Mouse (Mus musculus) hindbrain, embryonic 15.5 days (tissue): Measurements from ENCODE around the gene Hsd3b4. TPM values are rescaled to one million over a fixed set of nuclear protein-coding genes. Genes with fewer than 3 reads are reported as not detected.
"Not testable (repeated sequence)": the region's sequence is repeated elsewhere in the genome, so short reads cannot be mapped to it uniquely, and the experiment has no call there.

Experiments
- ATAC-seq: fragments of 200-750 bp; cut with Nextera tagmentation; 2 replicates; pipeline ENCODE4 v1.8.0; 2017; ENCODE audit warnings: low read depth, moderate number of reproducible peaks, moderate TSS enrichment; ENCODE audit not compliant: low FRiP score
- H3K27ac ChIP-seq: fragments of 300-500 bp; sonication (generic); replicated peaks from 2 replicates; pipeline ENCODE4 v1.5.1; 2015; ENCODE audit warnings: mild to moderate bottlenecking, inconsistent platforms
- H3K27me3 ChIP-seq: fragments of 300-500 bp; sonication (generic); 2 replicates; pipeline ENCODE4 v1.6.1; 2015; ENCODE audit warnings: control low read depth, inconsistent platforms
- H3K36me3 ChIP-seq: fragments of 300-500 bp; sonication (generic); 2 replicates; pipeline ENCODE4 v1.6.1; 2015; ENCODE audit warnings: control low read depth, inconsistent platforms
- H3K4me1 ChIP-seq: fragments of 300-500 bp; sonication (generic); replicated peaks from 2 replicates; pipeline ENCODE4 v1.6.1; 2015; ENCODE audit warnings: control low read depth, inconsistent platforms
- H3K4me2 ChIP-seq: fragments of 300-500 bp; sonication (generic); 2 replicates; pipeline ENCODE4 v1.6.1; 2015; ENCODE audit warnings: moderate library complexity, mild to moderate bottlenecking, inconsistent platforms
- H3K4me3 ChIP-seq: fragments of 300-500 bp; sonication (generic); 2 replicates; pipeline ENCODE4 v1.5.1; 2015; ENCODE audit warnings: mild to moderate bottlenecking, inconsistent platforms
- H3K9ac ChIP-seq: fragments of 300-500 bp; sonication (generic); 2 replicates; pipeline ENCODE4 v1.6.1; 2015; ENCODE audit warnings: inconsistent platforms
- H3K9me3 ChIP-seq: fragments of 300-500 bp; sonication (generic); 2 replicates; pipeline ENCODE4 v1.6.1; 2016; ENCODE audit warnings: control low read depth, inconsistent platforms
- WGBS: fragments of 180-500 bp; shearing (Covaris S2); methylation state at CpG from one replicate; pipeline ENCODE4 v1.1.7; 2015; 5-methylcytosine and 5-hydroxymethylcytosine counted together
- polyA plus RNA-seq: library from polyadenylated mRNA; unstranded; fragments of >200 nt; fragmentation: Nextera tagmentation; extraction: Ambion mirVana; gene quantifications from 2 replicates; pipeline ENCODE4 v1.2.1, GENCODE M21; 2015

Gene Hsd3b4
- polyA plus RNA-seq, 1 experiment from 2014 or later, result not detected

- H3K27me3 ChIP-seq, H3K4me1 ChIP-seq, H3K9me3 ChIP-seq, H3K36me3 ChIP-seq, H3K9ac ChIP-seq, H3K4me2 ChIP-seq, H3K4me3 ChIP-seq, H3K27ac ChIP-seq, ATAC-seq: not testable (repeated sequence)
- WGBS, result no CpG with 5 or more reads among the region's 1 CpGs
Observed at GRCm38 (mm10) chr3:98471057-98471456, 39.3 kb downstream of the Hsd3b4 start.

- H3K9me3 ChIP-seq, H3K27ac ChIP-seq, H3K36me3 ChIP-seq, H3K4me2 ChIP-seq, H3K9ac ChIP-seq, ATAC-seq, H3K4me3 ChIP-seq, H3K4me1 ChIP-seq, H3K27me3 ChIP-seq: not testable (repeated sequence)
- WGBS, result 50% methylated on average over 1 of the region's 2 CpGs
Observed at GRCm38 (mm10) chr3:98469323-98469722, 41.0 kb downstream of the Hsd3b4 start.

GRCm38 (mm10) chr3:98457026-98457425, 53.3 kb downstream of the Hsd3b4 start, which contains the start of gene Gm4450:
Gene Gm4450, minus strand, starts transcription at chr3:98457126.
- H3K36me3 ChIP-seq, H3K9me3 ChIP-seq, H3K27me3 ChIP-seq, H3K4me1 ChIP-seq, ATAC-seq, H3K9ac ChIP-seq, H3K4me2 ChIP-seq, H3K27ac ChIP-seq, H3K4me3 ChIP-seq: not testable (repeated sequence)
- 43% methylated on average over 1 of the region's 1 CpGs for WGBS

- H3K4me3 ChIP-seq, H3K27ac ChIP-seq, H3K9me3 ChIP-seq, H3K4me1 ChIP-seq, H3K36me3 ChIP-seq, H3K9ac ChIP-seq, H3K4me2 ChIP-seq, H3K27me3 ChIP-seq, ATAC-seq: not testable (repeated sequence)
- WGBS, result 69% methylated on average over 5 of the region's 5 CpGs
Observed at GRCm38 (mm10) chr3:98453786-98454185, 56.5 kb downstream of the Hsd3b4 start.

Other genes with a start within 250 kb of the Hsd3b4 start
- gene Hmgcs2, start 230.1 kb downstream of the Hsd3b4 start, polyA plus RNA-seq, result 21.1 and 22.7 TPM in 2 replicates
- 179 and 188 TPM in 2 replicates for gene Phgdh, start 170.5 kb downstream of the Hsd3b4 start, polyA plus RNA-seq
- 14.7 and 17.3 TPM in 2 replicates for gene Zfp697, start 128.1 kb downstream of the Hsd3b4 start, polyA plus RNA-seq
- not detected in 2 replicates for gene Gm4450, start 53.4 kb downstream of the Hsd3b4 start, polyA plus RNA-seq
- gene Gm10681, start 78.3 kb upstream of the Hsd3b4 start, polyA plus RNA-seq, result not detected in 2 replicates
- not detected in 2 replicates for gene Hsd3b5, start 119.7 kb upstream of the Hsd3b4 start, polyA plus RNA-seq
- gene Hsd3b2, start 214.0 kb upstream of the Hsd3b4 start, polyA plus RNA-seq, result 0.04 TPM in 1 of 2 replicates, not detected in the other